Mouse (Mus musculus) gastrocnemius, adult 18-20 months (tissue): Measurements from ENCODE around the gene Htt. TPM values are rescaled to one million over a fixed set of nuclear protein-coding genes. Genes with fewer than 3 reads are reported as not detected.
A peak's percentile ranks its signal among the peaks of the same experiment; 100 is the strongest.
"Not testable (repeated sequence)": the region's sequence is repeated elsewhere in the genome, so short reads cannot be mapped to it uniquely, and the experiment has no call there.

Source experiments
- DNase-seq: peaks from one replicate; pipeline ENCODE4 v3.0.0; 2021; ENCODE audit warnings: low spot score
- long read RNA-seq, 2 experiments: library from polyadenylated mRNA; stranded (forward); transcript quantifications; one replicate each; pipeline ENCODE4 v2.0.0; 2021
- total RNA-seq, 2 experiments: library from RNA; stranded (reverse); gene quantifications; 2 replicates each; pipeline ENCODE4 v1.2.3; 2021

Htt gene
- 1 to 10 TPM; 6.6 to 7.0 TPM for total RNA-seq
- long read RNA-seq, experiment 1, partial matches to known transcripts: 0 of 1 reads
- long read RNA-seq, experiment 1, other reads (novel, unspliced or antisense): 1 of 1 reads
- long read RNA-seq, experiment 2, partial matches to known transcripts: 2 of 2 reads
- long read RNA-seq, experiment 2, other reads (novel, unspliced or antisense): 0 of 2 reads

GRCm38 (mm10) chr5:34761509-34761908 lies at the start of gene Htt:
Gene Htt, plus strand, starts transcription at chr5:34761740.
- DNase-seq: peak; percentile 96

GRCm38 (mm10) chr5:34714371-34714770 lies 47.2 kb upstream of the Htt start:
- DNase-seq: not testable (repeated sequence)

- no peak for DNase-seq
Measured at GRCm38 (mm10) chr5:34714816-34715215, 46.7 kb upstream of the Htt start.

- DNase-seq: no peak
Measured at GRCm38 (mm10) chr5:34729141-34729540, 32.4 kb upstream of the Htt start.

GRCm38 (mm10) chr5:34730255-34730654 lies 31.3 kb upstream of the Htt start:
- DNase-seq: no peak

GRCm38 (mm10) chr5:34751477-34751876 lies 10.1 kb upstream of the Htt start:
- DNase-seq: no peak

- DNase-seq: no peak
Measured at GRCm38 (mm10) chr5:34758762-34759161, 2.8 kb upstream of the Htt start.

- DNase-seq: peak; percentile 1
Measured at GRCm38 (mm10) chr5:34760850-34761508, 561 bp upstream of the Htt start.

- DNase-seq: peak; percentile 7
Measured at GRCm38 (mm10) chr5:34761934-34762611, 533 bp downstream of the Htt start.

GRCm38 (mm10) chr5:34771818-34772217 lies 10.3 kb downstream of the Htt start:
- no peak for DNase-seq

GRCm38 (mm10) chr5:34772696-34773245 lies 11.2 kb downstream of the Htt start:
- DNase-seq: no peak

GRCm38 (mm10) chr5:34773392-34773791 lies 11.9 kb downstream of the Htt start:
- no peak for DNase-seq

- DNase-seq: no peak
Measured at GRCm38 (mm10) chr5:34785027-34785426, 23.5 kb downstream of the Htt start.

- no peak for DNase-seq
Measured at GRCm38 (mm10) chr5:34791141-34791540, 29.6 kb downstream of the Htt start.

- DNase-seq: no peak
Measured at GRCm38 (mm10) chr5:34800292-34800953, 38.9 kb downstream of the Htt start.

- no peak for DNase-seq
Measured at GRCm38 (mm10) chr5:34806038-34806437, 44.5 kb downstream of the Htt start.

GRCm38 (mm10) chr5:34822431-34823149 lies 61.0 kb downstream of the Htt start:
- DNase-seq: no peak

- no peak for DNase-seq
Measured at GRCm38 (mm10) chr5:34854079-34854478, 92.5 kb downstream of the Htt start.

GRCm38 (mm10) chr5:34865367-34865766 lies 103.8 kb downstream of the Htt start:
- DNase-seq: no peak

GRCm38 (mm10) chr5:34880307-34880706 lies 118.8 kb downstream of the Htt start:
- DNase-seq: not testable (repeated sequence)

GRCm38 (mm10) chr5:34881023-34881422 lies 119.5 kb downstream of the Htt start:
- no peak for DNase-seq
